Mouse (Mus musculus) bone marrow macrophage, adult 2 months (primary cell): ENCODE measurements around the gene Klk1b5. TPM values are rescaled to one million over a fixed set of nuclear protein-coding genes. Genes with fewer than 3 reads are reported as not detected.
"Not testable (repeated sequence)": the region's sequence is repeated elsewhere in the genome, so short reads cannot be mapped to it uniquely, and the experiment has no call there.

ENCODE experiments used
- H3K27ac ChIP-seq: 2 replicates; pipeline ENCODE4 v1.5.1; 2012; ENCODE audit warnings: low read depth, low read length; ENCODE audit not compliant: insufficient read depth
- H3K4me1 ChIP-seq: 2 replicates; pipeline ENCODE4 v1.6.1; 2012; ENCODE audit warnings: low read length; ENCODE audit not compliant: control insufficient read depth, insufficient read depth
- H3K4me3 ChIP-seq: 2 replicates; pipeline ENCODE4 v1.5.1; 2012; ENCODE audit warnings: mild to moderate bottlenecking, low read length, moderate library complexity; ENCODE audit not compliant: insufficient read depth
- CTCF ChIP-seq: IDR thresholded peaks from 2 replicates; pipeline ENCODE4 v1.5.1; 2012; ENCODE audit warnings: low read depth, mild to moderate bottlenecking, low read length, moderate library complexity
- POLR2A ChIP-seq: IDR thresholded peaks from 2 replicates; pipeline ENCODE4 v1.6.1; 2012; ENCODE audit warnings: mild to moderate bottlenecking, low read depth, low read length, borderline replicate concordance
- polyA plus RNA-seq: library from polyadenylated mRNA; stranded (reverse); fragments of >200 nt; gene quantifications from 2 replicates; pipeline ENCODE4 v1.2.4, GENCODE M21; 2012; ENCODE audit not compliant: missing spikeins, insufficient read depth, insufficient read length

The Klk1b5 gene
- not detected in 2 replicates for polyA plus RNA-seq

- no peak for TF ChIP-seq CTCF
- no peak for TF ChIP-seq POLR2A
- Histone ChIP-seq H3K4me1 (no peaks in the 10 kb centered on the region), H3K4me3 (no peak within 1 kb of the TSS)
These were observed at the start of gene Klk1b5 for GRCm38 (mm10) chr7:44215645-44216044. TSS of gene Klk1b5 (plus strand) at chr7:44215945.

GRCm38 (mm10) chr7:44179299-44180045, 36.3 kb upstream of the Klk1b5 start:
- no peak for TF ChIP-seq CTCF
- TF ChIP-seq POLR2A: no peak
- no peaks in the 10 kb centered on the region for H3K4me1 ChIP-seq
- H3K4me3 ChIP-seq: no peak overlapping the region
- H3K27ac ChIP-seq: no peak overlapping the region

More at GRCm38 (mm10) chr7:44215645-44216044, at the start of gene Klk1b5:
- H3K27ac ChIP-seq: no peak within 1 kb of the TSS

GRCm38 (mm10) chr7:44186516-44186915, 29.2 kb upstream of the Klk1b5 start:
- not testable (repeated sequence) for H3K27ac ChIP-seq, H3K4me3 ChIP-seq

GRCm38 (mm10) chr7:44187936-44188335, 27.8 kb upstream of the Klk1b5 start, which contains the start of gene Klk1b24:
TSS of gene Klk1b24 (plus strand) at chr7:44188236.
- not testable (repeated sequence) for H3K4me3 ChIP-seq, H3K4me1 ChIP-seq, H3K27ac ChIP-seq

More at GRCm38 (mm10) chr7:44186516-44186915, 29.2 kb upstream of the Klk1b5 start:
- H3K4me1 ChIP-seq: not testable (repeated sequence)

- H3K27ac ChIP-seq, H3K4me3 ChIP-seq, H3K4me1 ChIP-seq: not testable (repeated sequence)
These were observed 22.3 kb upstream of the Klk1b5 start for GRCm38 (mm10) chr7:44193466-44193865.

GRCm38 (mm10) chr7:44197891-44198290, 17.9 kb upstream of the Klk1b5 start, which contains the start of gene Klk1b3:
TSS of gene Klk1b3 (plus strand) at chr7:44198191.
- no peaks in the 10 kb centered on the region for H3K4me1 ChIP-seq
- no peak within 1 kb of the TSS for H3K27ac ChIP-seq
- TF ChIP-seq POLR2A (no peak), CTCF (no peak)
- no peak within 1 kb of the TSS for H3K4me3 ChIP-seq

- not testable (repeated sequence) for H3K4me1 ChIP-seq, H3K4me3 ChIP-seq, H3K27ac ChIP-seq
These were observed 8.6 kb upstream of the Klk1b5 start, which contains the start of gene Klk1b4 for GRCm38 (mm10) chr7:44207135-44207534. TSS of gene Klk1b4 (plus strand) at chr7:44207435.

- no peak for TF ChIP-seq POLR2A
- TF ChIP-seq CTCF: no peak
- Histone ChIP-seq H3K4me1 (no peaks in the 10 kb centered on the region), H3K4me3 (no peak overlapping the region), H3K27ac (no peak overlapping the region)
These were observed 7.4 kb upstream of the Klk1b5 start for GRCm38 (mm10) chr7:44208307-44208706.

GRCm38 (mm10) chr7:44221601-44222000, 5.9 kb downstream of the Klk1b5 start:
- not testable (repeated sequence) for H3K27ac ChIP-seq, H3K4me3 ChIP-seq, H3K4me1 ChIP-seq

GRCm38 (mm10) chr7:44222335-44222734, 6.6 kb downstream of the Klk1b5 start:
- H3K27ac ChIP-seq, H3K4me1 ChIP-seq, H3K4me3 ChIP-seq: not testable (repeated sequence)

- TF ChIP-seq CTCF (no peak), POLR2A (no peak)
- H3K4me3 ChIP-seq: no peak within 1 kb of the TSS
- H3K27ac ChIP-seq: no peak within 1 kb of the TSS
- H3K4me1 ChIP-seq: no peaks in the 10 kb centered on the region
These were observed 9.3 kb downstream of the Klk1b5 start, which contains the start of gene Klk1 for GRCm38 (mm10) chr7:44225076-44225475. TSS of gene Klk1 (plus strand) at chr7:44225360.
